Mouse (Mus musculus): ENCODE measurements around the gene Gm3488.
"Not testable (repeated sequence)": the region's sequence is repeated elsewhere in the genome, so short reads cannot be mapped to it uniquely, and the experiment has no call there.

Gm3488 gene

DNA sequence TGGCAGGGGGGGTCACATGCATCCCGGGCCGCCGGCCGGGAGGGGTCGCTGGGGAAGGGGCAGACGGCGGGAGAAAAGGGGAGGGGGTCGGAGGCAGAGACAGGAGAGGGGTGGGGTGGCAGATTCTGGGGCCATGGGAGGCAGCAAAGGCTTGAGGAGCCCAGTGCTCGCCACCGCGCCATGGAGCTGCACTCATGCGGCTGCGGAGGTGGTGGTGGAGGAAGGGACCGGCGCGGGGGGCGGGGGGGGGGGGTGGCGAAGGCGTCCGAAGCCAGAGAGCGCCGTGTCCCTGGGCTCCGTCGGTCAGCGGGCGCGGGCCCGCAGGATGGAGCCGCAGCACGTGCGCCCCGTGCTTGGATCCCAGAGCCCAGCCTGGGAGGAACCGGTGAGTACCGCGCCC is at the start of gene Gm3488:
Gene Gm3488, plus strand, starts transcription at position 301 of the 400 bp plus-strand sequence.
- DNase-seq = not testable (repeated sequence)

DNA sequence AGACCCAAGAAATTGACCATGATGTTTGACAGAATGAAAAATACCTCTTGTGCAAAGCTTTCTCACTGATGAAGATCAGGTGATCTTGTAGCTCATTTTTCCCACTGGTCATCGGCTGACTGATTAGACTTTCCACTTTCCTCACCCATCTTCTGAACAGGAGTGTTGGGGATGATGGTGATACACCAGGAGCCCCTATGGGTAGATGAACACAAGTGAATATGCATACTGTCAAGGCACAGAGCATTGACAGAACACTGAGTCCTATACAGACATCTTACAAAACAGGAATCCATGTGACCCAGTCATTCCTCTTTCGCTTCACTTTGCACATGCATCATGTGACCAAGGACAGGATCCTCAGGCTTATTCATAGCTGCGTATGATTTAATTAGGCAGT is 46.1 kb upstream of the Gm3488 start, which contains the start of gene Gm3194:
Gene Gm3194, minus strand, starts transcription at position 101 of the 400 bp plus-strand sequence.
- DNase-seq = not testable (repeated sequence)

DNA sequence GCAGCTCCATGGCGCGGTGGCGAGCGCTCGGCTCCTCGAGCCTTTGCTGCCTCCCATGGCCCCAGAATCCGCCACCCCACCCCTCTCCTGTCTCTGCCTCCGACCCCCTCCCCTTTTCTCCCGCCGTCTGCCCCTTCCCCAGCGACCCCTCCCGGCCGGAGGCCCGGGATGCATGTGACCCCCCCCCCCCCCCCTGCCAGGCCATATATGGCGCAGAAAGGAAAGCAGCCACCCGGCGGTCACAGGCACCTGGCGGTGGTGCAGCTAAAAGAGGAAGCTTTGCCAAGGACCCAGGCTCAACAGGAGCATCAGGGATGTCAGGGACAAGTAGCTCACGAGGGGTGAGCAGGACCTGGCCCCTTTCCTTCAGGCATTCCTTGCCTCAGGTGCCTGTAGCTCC is 41.0 kb upstream of the Gm3488 start:
- DNase-seq = not testable (repeated sequence)

DNA sequence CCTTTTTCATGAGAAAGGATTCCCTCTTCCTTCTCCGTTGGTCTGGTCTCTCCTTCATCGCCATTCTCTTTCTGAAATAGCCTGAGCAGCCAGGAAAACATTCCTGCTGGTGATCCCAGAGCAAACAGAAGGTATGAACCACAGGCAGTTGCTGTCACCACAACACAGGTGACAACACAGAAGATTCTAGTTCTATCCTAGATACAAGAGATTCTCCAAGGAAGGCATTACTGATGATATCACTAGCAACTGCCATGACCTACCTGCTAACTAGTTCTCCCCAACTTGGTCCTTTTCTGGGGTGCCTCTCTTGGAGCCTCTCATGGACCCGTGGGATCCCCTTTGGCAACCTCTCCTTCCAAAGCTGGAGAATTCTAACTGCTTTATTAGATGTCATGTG is 23.7 kb upstream of the Gm3488 start, which contains the start of gene Gm8246:
Gene Gm8246, minus strand, starts transcription at position 101 of the 400 bp plus-strand sequence.
- DNase-seq = not testable (repeated sequence)

DNA sequence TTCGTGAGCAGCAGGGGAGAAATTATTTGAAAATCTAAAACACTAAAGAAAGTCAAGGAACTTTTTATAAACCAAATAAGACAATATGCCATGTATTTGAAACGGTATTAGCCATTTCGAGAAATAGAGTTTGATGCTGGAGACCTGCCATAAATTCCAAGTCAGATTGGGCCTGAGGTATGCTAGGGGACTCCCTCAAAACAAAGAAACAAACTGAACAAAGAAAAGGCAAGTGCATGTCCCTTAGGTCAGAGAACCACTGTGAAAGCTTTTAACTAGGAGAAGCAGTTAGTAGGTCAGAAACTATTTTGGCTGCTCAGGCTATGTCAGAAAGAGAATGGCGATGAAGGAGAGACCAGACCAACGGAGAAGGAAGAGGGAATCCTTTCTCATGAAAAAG is 17.6 kb upstream of the Gm3488 start, which contains the start of gene Gm3187:
Gene Gm3187, plus strand, starts transcription at position 301 of the 400 bp plus-strand sequence.
- not testable (repeated sequence) for DNase-seq

DNA sequence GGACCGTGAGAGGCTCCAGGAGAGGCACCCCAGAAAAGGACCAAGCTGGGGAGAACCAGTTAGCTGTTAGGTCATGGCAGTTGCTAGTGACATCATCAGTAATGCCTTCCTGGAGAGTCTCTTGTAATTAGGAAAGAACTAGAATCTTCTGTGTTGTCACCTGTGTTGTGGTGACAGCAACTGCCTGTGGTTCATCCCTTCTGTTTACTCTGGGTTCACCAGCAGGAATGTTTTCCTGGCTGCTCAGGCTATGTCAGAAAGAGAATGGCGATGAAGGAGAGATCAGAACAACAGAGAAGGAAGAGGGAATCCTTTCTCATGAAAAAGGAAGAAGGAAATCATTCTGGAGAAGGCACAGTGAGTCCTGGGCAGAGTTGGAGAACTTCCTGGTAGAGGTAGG is 36.7 kb downstream of the Gm3488 start, which contains the start of gene Gm3532:
Gene Gm3532, plus strand, starts transcription at position 301 of the 400 bp plus-strand sequence.
- not testable (repeated sequence) for DNase-seq
